14 mouse cellular contexts compared by ENCODE assay signal in the genomic region with DNA sequence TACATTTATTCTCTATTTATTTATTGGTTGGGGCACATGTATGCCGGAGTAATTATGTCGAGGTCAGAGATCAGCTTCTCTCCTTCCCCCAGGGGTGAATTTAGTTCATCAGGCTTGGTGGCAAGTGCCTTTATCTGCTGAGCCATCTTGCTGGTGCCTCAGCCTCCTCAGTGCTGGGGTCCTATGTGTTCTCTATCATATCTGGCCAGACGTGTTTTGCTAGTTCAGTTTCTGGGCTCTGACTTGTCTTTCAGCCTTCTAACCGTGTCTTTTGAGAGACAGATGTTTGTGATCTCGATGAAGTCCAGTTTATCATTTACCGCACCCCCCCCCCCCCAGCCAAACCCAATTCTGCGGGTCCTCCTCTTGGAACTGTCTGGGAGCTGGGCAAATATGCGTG. TPM values are rescaled to one million over a fixed set of nuclear protein-coding genes. Genes with fewer than 3 reads are reported as not detected.
A peak's percentile ranks its signal among the peaks of the same experiment; 100 is the strongest.
DNase-seq lines count a peak whose midpoint lies in the region; ATAC-seq and TF ChIP-seq lines count a peak whose summit lies in the region.
"Had no signal": no experiment of that assay in that cellular context is flagged by ENCODE, and none has a peak within 500 bp of the region (broad histone marks: within the 10 kb centered on the region; RNA-seq: fewer than 3 reads in every experiment).

No protein-coding gene starts in this region.

- no peak overlapping the region for H3K9ac ChIP-seq in intestine, embryonic 15.5 days
- H3K9ac ChIP-seq in liver, embryonic 15.5 days: peak overlapping the region; percentile 35; the same call in 1 of the 2 replicates
- H3K9ac ChIP-seq: embryonic facial prominence, embryonic 13.5 days; forebrain, embryonic 15.5 days; heart, embryonic 13.5 days; hindbrain, embryonic 15.5 days; midbrain, embryonic 13.5 days had no signal

- H3K4me3 ChIP-seq in E14TG2a.4 (replicated peaks; ENCODE audit: low read length): 0 out of 2 replicates have a peak overlapping the region, but pooled peaks have one; percentile 23
- no peak overlapping the region for H3K4me3 ChIP-seq in intestine, embryonic 15.5 days (replicated peaks)
- peak overlapping the region; percentile 35 for H3K4me3 ChIP-seq in liver, embryonic 15.5 days (replicated peaks)
- no peak overlapping the region for H3K4me3 ChIP-seq in left cerebral cortex, adult 2 months
- H3K4me3 ChIP-seq: embryonic facial prominence, embryonic 13.5 days; forebrain, embryonic 15.5 days; heart, embryonic 13.5 days; hindbrain, embryonic 15.5 days; midbrain, embryonic 13.5 days had no signal

- intact Hi-C loops in left cerebral cortex, adult 2 months (cut with DNase I): no loop called here

- H3K36me3 ChIP-seq in E14TG2a.4 (ENCODE audit: insufficient read depth, low read length): no peaks in the 10 kb centered on the region
- no peaks in the 10 kb centered on the region for H3K36me3 ChIP-seq in intestine, embryonic 15.5 days
- no peaks in the 10 kb centered on the region for H3K36me3 ChIP-seq in liver, embryonic 15.5 days (replicated peaks)
- H3K36me3 ChIP-seq: embryonic facial prominence, embryonic 13.5 days; forebrain, embryonic 15.5 days; heart, embryonic 13.5 days; hindbrain, embryonic 15.5 days; midbrain, embryonic 13.5 days had no signal

- no peaks in the 10 kb centered on the region for H3K9me3 ChIP-seq in E14TG2a.4 (ENCODE audit: low read length)
- no peaks in the 10 kb centered on the region for H3K9me3 ChIP-seq in intestine, embryonic 15.5 days
- no peaks in the 10 kb centered on the region for H3K9me3 ChIP-seq in liver, embryonic 15.5 days (replicated peaks)
- H3K9me3 ChIP-seq: embryonic facial prominence, embryonic 13.5 days; forebrain, embryonic 15.5 days; heart, embryonic 13.5 days; hindbrain, embryonic 15.5 days; midbrain, embryonic 13.5 days had no signal

- 29% methylated on average over 8 of the region's 8 CpGs for WGBS in intestine, embryonic 15.5 days
- whole genome bisulfite sequencing in liver, embryonic 15.5 days (ENCODE audit: insufficient replicate concordance): 8% methylated on average over 8 of the region's 8 CpGs

- ATAC-seq in intestine, embryonic 15.5 days: peak; percentile 29; the same call in 1 of the 2 replicates
- peak; percentile 84 for ATAC-seq in liver, embryonic 15.5 days (ENCODE audit: insufficient read depth)

- TF ChIP-seq CTCF in E14TG2a.4 (conservative IDR thresholded peaks at IDR 0.05; ENCODE audit: low read length): no peak
- no peak for TF ChIP-seq CTCF in left cerebral cortex, adult 2 months (IDR thresholded peaks at IDR 0.05)

- H3K4me2 ChIP-seq in intestine, embryonic 15.5 days (replicated peaks): peak overlapping the region; percentile 30; the same call in 1 of the 2 replicates
- peak overlapping the region; percentile 76 for H3K4me2 ChIP-seq in liver, embryonic 15.5 days
- H3K4me2 ChIP-seq: embryonic facial prominence, embryonic 13.5 days; forebrain, embryonic 15.5 days; heart, embryonic 13.5 days; midbrain, embryonic 13.5 days had no signal

- no peak overlapping the region for H3K27ac ChIP-seq in intestine, embryonic 15.5 days
- peak overlapping the region; percentile 89 for H3K27ac ChIP-seq in liver, embryonic 15.5 days (replicated peaks)
- no peak overlapping the region for H3K27ac ChIP-seq in left cerebral cortex, adult 2 months
- H3K27ac ChIP-seq: embryonic facial prominence, embryonic 13.5 days; forebrain, embryonic 15.5 days; heart, embryonic 13.5 days; hindbrain, embryonic 15.5 days; macrophage; midbrain, embryonic 13.5 days had no signal

- peaks cover 21% of the 10 kb centered on the region for H3K4me1 ChIP-seq in E14TG2a.4 (replicated peaks; ENCODE audit: low read depth, low read length)
- peaks cover 20% of the 10 kb centered on the region for H3K4me1 ChIP-seq in intestine, embryonic 15.5 days (replicated peaks)
- peaks cover 56% of the 10 kb centered on the region for H3K4me1 ChIP-seq in liver, embryonic 15.5 days (replicated peaks)

- H3K27me3 ChIP-seq in E14TG2a.4 (ENCODE audit: insufficient read depth, low read length): peaks cover 11% of the 10 kb centered on the region; the same call in 1 of the 2 replicates
- H3K27me3 ChIP-seq in intestine, embryonic 15.5 days (replicated peaks): no peaks in the 10 kb centered on the region
- no peaks in the 10 kb centered on the region for H3K27me3 ChIP-seq in liver, embryonic 15.5 days
- H3K27me3 ChIP-seq: embryonic facial prominence, embryonic 13.5 days; forebrain, embryonic 15.5 days; heart, embryonic 13.5 days; hindbrain, embryonic 15.5 days; midbrain, embryonic 13.5 days had no signal

- DNase-seq in c-Kit-negative CD71-positive TER-119-positive erythroid progenitor cells, embryonic 14.5 days (ENCODE audit: low read depth, low spot score): peak; percentile 35
- DNase-seq in layer of hippocampus, adult 11-12 months (ENCODE audit: low spot score): no peak
- DNase-seq in left cerebral cortex, adult 2 months (ENCODE audit: extremely low spot score in 1 of 2, low spot score in 2 of 2): no peak
- DNase-seq in thymus, postnatal 0 days (ENCODE audit: low spot score): no peak
- no peak for DNase-seq in lung, postnatal 10 days

RNA-seq across cellular contexts. Expression of a gene that starts 16.0 kb away (rescaled TPM):
- 5.6 and 5.9 TPM in 2 replicates for polyA plus RNA-seq in intestine, embryonic 15.5 days (2015; fragmentation: Nextera tagmentation; extraction: Ambion mirVana)
- 5.8 and 6.1 TPM in 2 replicates for polyA plus RNA-seq in liver, embryonic 15.5 days (2015; fragmentation: Nextera tagmentation; extraction: Ambion mirVana)
- 10 to 100 TPM; 17.6 to 18.2 TPM for total RNA-seq in left cerebral cortex, adult 2 months (2021)
- 3.5 and 4.5 TPM in 2 replicates for polyA plus RNA-seq in thymus, postnatal 0 days (2015; fragmentation: Nextera tagmentation; extraction: Ambion mirVana)

RNA-seq across cellular contexts. Expression of a gene that starts 39.1 kb away (rescaled TPM):
- polyA plus RNA-seq in intestine, embryonic 15.5 days (2015; fragmentation: Nextera tagmentation; extraction: Ambion mirVana): 74.4 and 80.6 TPM in 2 replicates
- polyA plus RNA-seq in liver, embryonic 15.5 days (2015; fragmentation: Nextera tagmentation; extraction: Ambion mirVana): 44.1 and 53.5 TPM in 2 replicates
- total RNA-seq in left cerebral cortex, adult 2 months (2021): 10 to 100 TPM; 45.2 to 47.5 TPM
- 83.7 and 91.5 TPM in 2 replicates for polyA plus RNA-seq in thymus, postnatal 0 days (2015; fragmentation: Nextera tagmentation; extraction: Ambion mirVana)

Comparison
In these comparisons a context has a peak if more than half of its experiments do, and no peak if none do; other contexts are left out.
1. H3K4me3 ChIP-seq: peak in E14TG2a.4 (single experiment) and liver, embryonic 15.5 days (single experiment); none in intestine, embryonic 15.5 days (single experiment) and left cerebral cortex, adult 2 months (single experiment).